Mouse (Mus musculus) midbrain, postnatal 0 days (tissue): ENCODE results near the gene S1pr2. TPM values are rescaled to one million over a fixed set of nuclear protein-coding genes. Genes with fewer than 3 reads are reported as not detected.
A peak's percentile ranks its signal among the peaks of the same experiment; 100 is the strongest.

Source experiments
- ATAC-seq: fragments of 200-750 bp; cut with Nextera tagmentation; 2 replicates; pipeline ENCODE4 v1.8.0; 2017; ENCODE audit warnings: moderate number of reproducible peaks, mild to moderate bottlenecking, moderate TSS enrichment, moderate library complexity; ENCODE audit not compliant: low FRiP score
- DNase-seq: peaks from one replicate; pipeline ENCODE4 v3.0.0-alpha.2; 2015; ENCODE audit warnings: low spot score
- H3K27ac ChIP-seq: fragments of 300-500 bp; sonication (generic); 2 replicates; pipeline ENCODE4 v1.5.1; 2014; ENCODE audit warnings: low read depth, mild to moderate bottlenecking, low read length, mixed read lengths
- H3K27me3 ChIP-seq: fragments of 300-500 bp; sonication (generic); 2 replicates; pipeline ENCODE4 v1.6.1; 2014; ENCODE audit warnings: low read length, control low read depth, mixed read lengths; ENCODE audit not compliant: insufficient read depth
- H3K36me3 ChIP-seq: fragments of 300-500 bp; sonication (generic); 2 replicates; pipeline ENCODE4 v1.6.1; 2014; ENCODE audit warnings: low read length, control low read depth, mixed read lengths; ENCODE audit not compliant: insufficient read depth
- H3K4me1 ChIP-seq: fragments of 300-500 bp; sonication (generic); 2 replicates; pipeline ENCODE4 v1.6.1; 2014; ENCODE audit warnings: mild to moderate bottlenecking, control low read depth, antibody characterized with exemption, low read length, mixed read lengths; ENCODE audit not compliant: insufficient read depth
- H3K4me2 ChIP-seq: fragments of 300-500 bp; sonication (generic); 2 replicates; pipeline ENCODE4 v1.6.1; 2014; ENCODE audit warnings: low read depth, mild to moderate bottlenecking, low read length, mixed read lengths; ENCODE audit not compliant: poor library complexity, severe bottlenecking
- H3K4me3 ChIP-seq: fragments of 300-500 bp; sonication (generic); 2 replicates; pipeline ENCODE4 v1.5.1; 2014; ENCODE audit warnings: low read depth, mild to moderate bottlenecking, low read length, moderate library complexity
- H3K9ac ChIP-seq: fragments of 300-500 bp; sonication (generic); replicated peaks from 2 replicates; pipeline ENCODE4 v1.6.1; 2014; ENCODE audit warnings: mild to moderate bottlenecking, low read length, moderate library complexity, mixed read lengths; ENCODE audit not compliant: poor library complexity, severe bottlenecking
- H3K9me3 ChIP-seq: fragments of 300-500 bp; sonication (generic); 2 replicates; pipeline ENCODE4 v1.6.1; 2016; ENCODE audit warnings: low read length, control low read depth
- CTCF ChIP-seq: IDR thresholded peaks from 2 replicates; pipeline ENCODE4 v1.5.1; 2016; ENCODE audit warnings: antibody characterized with exemption, mild to moderate bottlenecking
- WGBS: fragments of 180-500 bp; shearing (Covaris S2); extraction: QIAGEN DNeasy Blood & Tissue Kit; methylation state at CpG from one replicate; pipeline ENCODE4 v1.1.7; 2014; 5-methylcytosine and 5-hydroxymethylcytosine counted together
- polyA plus RNA-seq: library from polyadenylated mRNA; unstranded; fragments of >200 nt; fragmentation: Nextera tagmentation; extraction: Ambion mirVana; gene quantifications from 2 replicates; pipeline ENCODE4 v1.2.1, GENCODE M21; 2015
- total RNA-seq: library from RNA; depleted of rRNA; stranded (reverse); fragments of >200 nt; gene quantifications from 2 replicates; pipeline ENCODE4 v1.2.3, GENCODE M21; 2014

S1pr2 gene
- total and polyA plus RNA-seq, 2 experiments from 2014 or later = 5.5 to 7.3 TPM

DNA sequence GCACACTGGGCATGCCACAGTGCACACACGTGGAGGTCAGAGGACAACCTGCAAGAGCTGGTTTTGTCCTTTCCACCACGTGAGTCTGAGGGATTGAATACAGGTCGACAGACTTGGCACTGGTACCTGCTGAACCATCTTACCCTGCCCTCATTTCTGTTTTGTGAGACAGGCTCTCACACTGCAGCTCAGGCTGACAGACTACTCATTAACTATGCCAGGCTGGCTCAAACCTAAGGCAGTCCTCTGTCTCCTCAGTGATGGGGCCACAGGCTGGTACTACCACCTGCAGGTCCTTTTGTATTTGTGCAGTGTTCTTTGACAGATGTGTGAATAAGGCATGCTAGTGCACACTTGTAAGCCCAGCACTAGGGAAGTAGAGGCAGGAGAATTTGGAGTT lies 18.5 kb upstream of the S1pr2 start:
- Histone ChIP-seq H3K4me2 (no peak overlapping the region), H3K4me3 (no peak overlapping the region), H3K9me3 (no peaks in the 10 kb centered on the region), H3K9ac (no peak overlapping the region), H3K27me3 (no peaks in the 10 kb centered on the region), H3K36me3 (no peaks in the 10 kb centered on the region), H3K4me1 (no peaks in the 10 kb centered on the region), H3K27ac (no peak overlapping the region)
- DNase-seq (no peak), ATAC-seq (no peak)
- 74% methylated on average over 3 of the region's 3 CpGs for WGBS
- TF ChIP-seq CTCF = no peak

DNA sequence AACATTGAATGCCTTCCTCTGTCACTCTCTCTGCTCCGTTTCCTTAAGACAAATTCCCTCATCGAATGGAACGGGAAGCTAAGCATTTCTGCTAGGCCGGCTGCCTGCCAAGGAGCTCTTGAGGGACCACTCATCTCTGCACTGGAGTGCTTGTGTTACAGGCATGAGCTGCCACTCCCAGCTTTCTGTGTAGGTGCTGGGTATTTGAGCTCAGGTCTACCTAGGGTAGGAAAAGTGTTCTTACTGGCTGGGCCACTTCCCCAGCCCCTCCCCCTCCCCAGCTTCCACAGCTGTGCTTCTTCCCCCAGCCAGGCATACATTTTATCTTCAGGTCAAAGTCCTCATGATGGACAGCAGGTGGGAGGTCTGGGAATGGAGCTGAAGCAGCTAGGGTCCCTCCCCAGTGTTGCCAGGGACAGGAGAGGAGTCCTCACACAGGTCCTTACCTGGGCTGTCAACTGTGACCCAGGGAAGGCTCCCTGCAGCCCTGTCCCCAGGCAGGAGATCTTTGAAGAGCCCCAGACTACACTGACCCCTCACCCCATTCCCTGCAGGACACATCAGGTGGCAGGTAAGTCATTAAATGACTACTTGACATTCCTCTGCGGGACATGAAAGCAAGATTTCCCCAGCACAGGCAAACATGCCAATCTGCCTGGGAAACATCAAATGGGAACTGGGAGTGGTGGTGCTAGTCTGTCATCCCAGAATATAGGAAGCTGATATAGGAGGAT lies 16.8 kb upstream of the S1pr2 start:
- WGBS = 66% methylated on average over 5 of the region's 5 CpGs
- no peak for ATAC-seq
- no peak for TF ChIP-seq CTCF

DNA sequence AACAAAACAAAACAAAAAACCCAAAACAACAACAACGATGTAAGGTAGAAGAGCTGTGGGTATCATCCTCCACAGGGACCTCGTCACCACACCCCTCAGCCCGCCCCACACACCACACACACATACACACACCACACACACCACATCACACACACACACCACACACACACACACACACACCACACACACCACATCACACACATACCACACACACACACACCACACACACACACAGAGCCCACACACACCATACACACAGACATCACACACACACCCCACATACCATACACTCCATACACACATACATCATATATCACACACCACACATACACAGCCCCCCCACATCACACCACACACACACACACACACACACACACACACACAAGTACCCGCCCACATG lies 15.0 kb upstream of the S1pr2 start:
- Histone ChIP-seq H3K4me1 (no peaks in the 10 kb centered on the region), H3K9me3 (no peaks in the 10 kb centered on the region), H3K27me3 (no peaks in the 10 kb centered on the region), H3K9ac (no peak overlapping the region), H3K4me3 (no peak overlapping the region), H3K36me3 (no peaks in the 10 kb centered on the region), H3K4me2 (no peak overlapping the region), H3K27ac (no peak overlapping the region)
- no peak for DNase-seq
- no peak for TF ChIP-seq CTCF
- ATAC-seq = no peak
- 94% methylated on average over 4 of the region's 4 CpGs for WGBS

More for the DNA sequence above, 16.8 kb upstream of the S1pr2 start:
- Histone ChIP-seq H3K27ac (no peak overlapping the region), H3K4me1 (no peaks in the 10 kb centered on the region), H3K9me3 (no peaks in the 10 kb centered on the region), H3K4me3 (no peak overlapping the region), H3K4me2 (no peak overlapping the region), H3K36me3 (no peaks in the 10 kb centered on the region), H3K27me3 (no peaks in the 10 kb centered on the region), H3K9ac (no peak overlapping the region)
- DNase-seq = no peak

DNA sequence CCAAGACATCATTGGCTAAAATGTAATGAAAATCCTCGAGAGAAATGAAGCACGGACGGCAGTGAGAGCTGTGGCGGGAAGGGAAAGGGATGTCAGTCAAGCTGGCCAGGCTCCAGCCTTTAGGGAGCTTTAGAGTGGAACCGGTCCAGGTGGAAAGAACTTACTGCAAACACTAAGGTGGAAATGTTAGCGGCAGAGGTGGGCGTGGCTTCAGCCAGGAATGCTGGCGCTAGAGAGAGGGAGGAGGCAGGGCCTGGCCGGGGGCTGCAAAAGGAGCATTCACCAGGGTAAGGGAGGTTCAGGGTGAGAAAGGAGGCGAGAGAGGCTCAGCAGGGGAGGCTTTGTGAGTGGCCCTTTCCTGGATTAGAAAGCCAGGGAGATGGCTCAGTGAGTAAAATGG lies 14.3 kb upstream of the S1pr2 start:
- Histone ChIP-seq H3K27me3 (no peaks in the 10 kb centered on the region), H3K4me3 (no peak overlapping the region), H3K4me1 (no peaks in the 10 kb centered on the region), H3K9me3 (no peaks in the 10 kb centered on the region), H3K27ac (no peak overlapping the region), H3K4me2 (peak overlapping the region; percentile 28), H3K9ac (0 out of 2 replicates have a peak overlapping the region, but pooled peaks have one; percentile 9), H3K36me3 (no peaks in the 10 kb centered on the region)
- WGBS = 4% methylated on average over 10 of the region's 10 CpGs
- DNase-seq = peak; percentile 36
- TF ChIP-seq CTCF = no peak
- ATAC-seq = no peak

DNA sequence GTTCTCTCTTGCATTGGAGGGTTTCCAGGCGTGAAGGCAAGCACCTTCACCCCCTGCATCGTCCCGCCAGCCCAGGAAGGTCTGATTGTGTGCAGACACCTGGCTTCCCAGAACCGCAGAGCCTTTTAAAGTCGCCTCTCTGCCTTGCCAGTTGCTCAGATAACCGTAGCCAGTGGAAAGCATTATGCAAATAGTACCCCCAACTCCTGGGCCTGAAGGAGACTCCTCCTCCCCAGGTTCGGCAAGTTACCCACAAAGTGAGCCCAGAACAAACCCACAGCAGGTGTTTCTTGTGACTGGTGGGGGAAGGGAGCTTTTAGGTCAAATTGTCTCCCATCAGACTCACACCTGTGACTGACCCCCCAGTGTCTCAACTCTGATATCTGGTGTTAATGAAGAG lies 11.4 kb upstream of the S1pr2 start:
- Histone ChIP-seq H3K27me3 (no peaks in the 10 kb centered on the region), H3K4me3 (no peak overlapping the region), H3K4me2 (no peak overlapping the region), H3K9me3 (no peaks in the 10 kb centered on the region), H3K4me1 (no peaks in the 10 kb centered on the region), H3K36me3 (no peaks in the 10 kb centered on the region), H3K9ac (no peak overlapping the region), H3K27ac (no peak overlapping the region)
- ATAC-seq = no peak
- TF ChIP-seq CTCF = no peak
- no peak for DNase-seq
- WGBS = 23% methylated on average over 7 of the region's 7 CpGs

DNA sequence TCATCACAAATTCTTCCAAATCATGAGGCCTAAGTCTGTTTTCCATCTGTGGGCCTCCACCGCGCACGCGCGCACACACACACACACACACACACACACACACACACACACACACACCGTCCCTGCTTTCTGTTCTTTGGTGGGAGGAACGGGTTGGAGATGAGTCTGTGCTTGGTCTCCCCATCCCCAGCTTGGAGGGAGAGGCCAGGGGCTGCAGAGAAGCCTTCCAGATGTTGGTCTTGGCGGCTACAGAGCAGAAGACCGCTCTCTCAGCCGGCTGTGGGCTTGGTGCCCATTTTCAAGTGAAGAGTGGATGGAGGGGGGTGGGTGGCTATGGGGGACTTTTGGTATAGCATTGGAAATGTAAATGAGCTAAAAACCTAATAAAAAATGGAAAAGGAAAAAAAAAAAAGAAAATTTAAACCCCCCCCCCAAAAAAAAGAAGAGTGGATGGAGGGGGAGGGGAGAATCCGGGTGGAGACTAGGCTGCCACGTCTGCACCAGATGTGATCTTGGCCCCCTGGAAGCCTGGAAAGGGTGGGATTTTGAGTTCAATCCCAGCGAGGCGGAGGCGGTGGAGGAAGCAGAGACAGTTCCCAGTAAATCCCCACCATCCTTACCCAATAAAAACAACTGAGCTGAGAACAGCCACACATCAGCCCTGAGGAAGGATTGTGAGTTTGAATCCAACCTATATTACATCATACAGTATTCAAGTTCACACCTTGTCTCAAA lies 10.5 kb upstream of the S1pr2 start:
- 65% methylated on average over 15 of the region's 15 CpGs for WGBS

More for the DNA sequence above, 10.5 kb upstream of the S1pr2 start:
- DNase-seq = no peak
- TF ChIP-seq CTCF = no peak
- Histone ChIP-seq H3K9me3 (no peaks in the 10 kb centered on the region), H3K4me3 (no peak overlapping the region), H3K9ac (no peak overlapping the region), H3K4me2 (no peak overlapping the region), H3K27ac (no peak overlapping the region), H3K4me1 (no peaks in the 10 kb centered on the region), H3K36me3 (no peaks in the 10 kb centered on the region), H3K27me3 (no peaks in the 10 kb centered on the region)
- no peak for ATAC-seq
